Mouse (Mus musculus) spleen, postnatal 0 days (tissue): ENCODE measurements around the gene Atg101. TPM values are rescaled to one million over a fixed set of nuclear protein-coding genes. Genes with fewer than 3 reads are reported as not detected.

Experiments used
- polyA plus RNA-seq: library from polyadenylated mRNA; unstranded; fragments of >200 nt; fragmentation: Nextera tagmentation; extraction: Ambion mirVana; gene quantifications from 2 replicates; pipeline ENCODE4 v1.2.1, GENCODE M21; 2015

The Atg101 gene
- 41.2 and 46.5 TPM in 2 replicates for polyA plus RNA-seq

GRCm38 (mm10) chr15:101283911-101284750, at the start of gene Atg101:
Gene Atg101, plus strand, starts transcription at chr15:101284272.

DNA sequence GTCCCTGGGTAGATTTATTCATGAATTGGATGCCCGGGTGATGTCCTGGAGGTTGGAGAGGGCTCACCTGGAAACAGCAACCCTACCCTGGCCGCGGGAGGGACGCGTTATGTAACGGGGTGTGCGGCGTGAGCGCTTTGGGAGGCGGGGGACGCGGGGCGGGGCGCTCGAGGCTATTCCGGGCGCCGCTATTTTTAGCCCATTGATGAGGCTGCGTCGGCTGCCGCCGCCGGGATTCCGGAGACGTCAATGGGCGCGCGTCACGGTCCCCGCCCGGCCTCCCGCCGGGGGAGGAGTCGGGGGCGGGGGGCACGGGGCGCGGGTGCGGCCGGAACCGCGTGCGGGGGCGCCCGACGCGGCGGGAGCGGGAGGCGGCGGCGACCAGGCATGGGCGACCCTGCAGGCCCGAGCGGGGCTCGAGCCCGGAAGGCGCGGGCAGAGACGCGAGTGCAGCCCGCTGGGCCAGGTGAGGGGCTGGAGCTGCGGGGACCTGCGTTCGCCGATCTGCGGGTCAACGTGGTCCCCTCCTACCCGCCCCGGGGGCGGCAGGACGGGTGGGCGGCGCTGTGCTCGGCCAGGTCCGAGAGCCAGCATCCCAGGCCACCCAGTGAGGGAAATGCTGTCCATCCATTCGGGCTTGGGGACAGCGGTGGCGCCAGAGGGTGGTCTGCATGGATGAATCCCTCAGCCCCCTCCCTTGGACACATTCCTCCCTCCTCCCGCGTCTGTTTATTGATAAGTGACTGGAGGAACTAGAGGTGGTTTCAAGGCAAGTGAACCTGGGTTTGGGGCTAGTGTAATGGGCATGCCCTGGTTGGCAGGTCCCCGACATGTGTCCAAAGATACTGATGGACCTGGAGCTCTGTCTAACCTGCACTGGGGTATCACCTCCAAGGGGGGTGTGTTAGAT, 29.9 kb upstream of the Atg101 start, which contains the start of gene Nr4a1:
Gene Nr4a1, plus strand, starts transcription at position 384 of the 910 bp plus-strand sequence.

DNA sequence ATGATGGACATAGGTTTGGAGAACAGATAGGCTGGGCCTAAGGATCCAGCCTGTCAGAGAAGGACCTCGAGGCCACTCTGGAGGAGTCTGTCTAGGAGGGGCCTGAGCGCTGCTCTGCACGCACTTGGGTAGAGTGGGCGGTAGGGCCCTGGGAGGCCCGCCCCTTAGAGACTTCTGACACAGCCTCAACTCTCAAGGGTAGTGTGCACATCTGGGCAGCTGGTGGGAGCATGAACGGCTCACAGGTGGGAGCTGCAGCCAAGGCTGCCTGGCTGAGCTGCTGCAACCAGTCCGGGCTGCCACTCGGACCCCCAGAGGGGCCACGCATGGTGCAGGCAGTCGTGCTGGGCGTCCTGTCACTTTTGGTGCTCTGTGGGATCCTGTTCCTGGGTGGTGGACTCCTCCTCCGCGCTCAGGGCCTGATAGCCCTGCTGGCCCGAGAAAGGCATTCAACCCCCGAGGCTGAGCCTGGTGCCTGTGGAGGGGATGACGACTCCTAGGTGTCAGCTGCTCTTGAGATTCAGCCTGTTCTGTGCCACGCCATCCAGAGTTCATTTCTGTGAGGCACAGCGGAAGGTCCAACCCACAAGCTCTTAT, 9.1 kb downstream of the Atg101 start, which contains the start of gene 6030408B16Rik:
Gene 6030408B16Rik, plus strand, starts transcription at position 188 of the 597 bp plus-strand sequence.

Other genes with a start within 250 kb of the Atg101 start
- gene Gm47841, start 236.9 kb upstream of the Atg101 start, polyA plus RNA-seq, result not detected in 2 replicates
- 0.12 and 0.18 TPM in 2 replicates for gene Fignl2, start 205.7 kb upstream of the Atg101 start, polyA plus RNA-seq
- not detected in 2 replicates for gene Ankrd33, start 168.5 kb upstream of the Atg101 start, polyA plus RNA-seq
- 8.4 and 12.8 TPM in 2 replicates for gene Acvrl1, start 155.8 kb upstream of the Atg101 start, polyA plus RNA-seq
- 1.4 and 2.3 TPM in 2 replicates for gene Acvr1b, start 110.2 kb upstream of the Atg101 start, polyA plus RNA-seq
- gene Grasp, start 60.1 kb upstream of the Atg101 start, polyA plus RNA-seq, result 1.0 and 1.8 TPM in 2 replicates
- 4.1 and 4.2 TPM in 2 replicates for gene Nr4a1, start 30.0 kb upstream of the Atg101 start, polyA plus RNA-seq
- 4.9 and 7.6 TPM in 2 replicates for gene 6030408B16Rik, start 8.9 kb downstream of the Atg101 start, polyA plus RNA-seq
- 1.0 and 1.7 TPM in 2 replicates for gene Krt80, start 85.9 kb downstream of the Atg101 start, polyA plus RNA-seq
- gene Krt7, start 126.8 kb downstream of the Atg101 start, polyA plus RNA-seq, result 19.1 and 21.2 TPM in 2 replicates
- 0.05 and 0.34 TPM in 2 replicates for gene Krt87, start 154.5 kb downstream of the Atg101 start, polyA plus RNA-seq
- not detected in 2 replicates for gene Krt88, start 163.5 kb downstream of the Atg101 start, polyA plus RNA-seq
- not detected in 2 replicates for gene Krt81, start 179.5 kb downstream of the Atg101 start, polyA plus RNA-seq
- 0.12 and 0.25 TPM in 2 replicates for gene Krt86, start 189.2 kb downstream of the Atg101 start, polyA plus RNA-seq
- gene Krt83, start 207.2 kb downstream of the Atg101 start, polyA plus RNA-seq, result 1.3 and 1.7 TPM in 2 replicates
- gene Gm49425, start 233.0 kb downstream of the Atg101 start, polyA plus RNA-seq, result not detected in 2 replicates
- gene Krt84, start 248.5 kb downstream of the Atg101 start, polyA plus RNA-seq, result not detected in 2 replicates